Mouse (Mus musculus): ENCODE results near the gene Bag1. TPM values are rescaled to one million over a fixed set of nuclear protein-coding genes. Genes with fewer than 3 reads are reported as not detected.

The Bag1 gene
- total and polyA plus RNA-seq, 2 experiments from 2014 or later, result 116 to 201 TPM

DNA sequence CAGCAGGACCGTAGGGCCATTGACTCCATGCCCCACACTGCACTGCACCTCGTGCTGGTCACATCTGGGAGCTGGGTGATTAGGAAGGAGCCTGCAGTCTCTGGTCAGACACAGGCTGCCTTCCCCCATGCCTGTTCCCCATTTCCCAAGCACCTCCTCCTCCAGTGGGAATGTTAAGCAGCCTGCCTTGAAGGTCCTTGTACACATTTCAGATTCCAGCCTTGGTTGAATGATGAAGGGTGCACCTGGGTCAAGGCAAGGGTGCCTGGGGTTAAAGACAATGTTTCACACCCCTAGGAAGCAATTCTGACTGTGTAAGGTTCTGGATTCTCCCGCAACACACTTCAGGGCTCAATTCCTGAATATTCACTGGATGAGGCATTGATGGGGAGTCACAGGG is 26.8 kb downstream of the Bag1 start:
- Histone ChIP-seq H3K27me3 (ENCODE audit: insufficient read depth, low read length) (no peaks in the 10 kb centered on the region), H3K4me2 (ENCODE audit: low read depth) (no peak overlapping the region), H3K27ac (ENCODE audit: low read depth, low read length) (no peak overlapping the region), H3K9ac (no peak overlapping the region), H3K4me3 (ENCODE audit: low read depth, low read length) (no peak overlapping the region), H3K36me3 (ENCODE audit: insufficient read depth) (no peaks in the 10 kb centered on the region), H3K9me3 (ENCODE audit: low read length) (no peaks in the 10 kb centered on the region), H3K4me1 (ENCODE audit: insufficient read depth) (no peaks in the 10 kb centered on the region)
- DNase-seq (no peak), ATAC-seq (no peak)
- TF ChIP-seq CTCF (IDR thresholded peaks at IDR 0.05; ENCODE audit: low read depth), result no peak
- WGBS, result 73% methylated on average over 3 of the region's 3 CpGs

DNA sequence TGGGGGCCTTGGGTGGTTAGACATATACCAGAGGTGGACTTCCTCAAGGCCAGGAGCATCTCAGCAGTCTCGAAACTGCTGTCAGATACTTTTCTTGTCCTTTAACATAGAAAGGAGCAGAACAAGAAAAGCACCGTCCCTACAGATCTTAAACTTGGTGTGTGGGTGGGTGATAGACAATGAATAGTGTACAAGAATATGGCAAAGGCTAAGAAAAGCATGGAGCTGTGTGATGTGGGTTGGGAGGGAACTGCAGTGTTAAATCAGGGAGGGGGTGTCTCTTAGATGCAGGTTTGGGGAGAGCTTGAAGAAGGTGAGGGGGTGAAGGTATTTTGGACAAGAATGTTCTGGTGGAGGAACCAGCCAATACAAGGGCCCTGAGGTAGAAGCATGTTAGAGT is 27.5 kb downstream of the Bag1 start:
- ATAC-seq (no peak), DNase-seq (no peak)
- 81% methylated on average over 2 of the region's 2 CpGs for WGBS
- no peak for TF ChIP-seq CTCF (IDR thresholded peaks at IDR 0.05; ENCODE audit: low read depth)
- Histone ChIP-seq H3K4me2 (ENCODE audit: low read depth) (no peak overlapping the region), H3K9me3 (ENCODE audit: low read length) (no peaks in the 10 kb centered on the region), H3K4me3 (ENCODE audit: low read depth, low read length) (no peak overlapping the region), H3K9ac (no peak overlapping the region), H3K27ac (ENCODE audit: low read depth, low read length) (no peak overlapping the region), H3K36me3 (ENCODE audit: insufficient read depth) (no peaks in the 10 kb centered on the region), H3K27me3 (ENCODE audit: insufficient read depth, low read length) (no peaks in the 10 kb centered on the region), H3K4me1 (ENCODE audit: insufficient read depth) (no peaks in the 10 kb centered on the region)

DNA sequence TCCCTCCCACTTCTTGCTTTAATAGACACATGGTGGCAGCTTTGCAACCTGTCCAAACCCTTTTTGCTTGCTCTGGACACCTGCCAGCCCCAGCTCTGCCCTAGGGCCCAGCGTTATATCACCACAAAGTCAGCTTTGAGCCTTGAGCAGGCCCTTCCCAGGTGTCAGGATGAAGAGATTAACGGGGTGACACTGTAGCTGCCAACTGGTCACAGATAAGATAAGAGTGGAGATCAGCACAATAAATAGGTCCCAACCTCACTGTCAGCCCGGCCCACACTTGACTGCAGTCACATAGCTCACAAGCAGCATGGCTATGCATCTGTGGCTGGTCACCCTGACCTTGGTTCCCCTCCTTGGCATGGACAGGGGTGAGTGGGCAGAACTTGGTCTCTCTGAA is 28.3 kb downstream of the Bag1 start, which contains the start of gene Spink4:
Spink4 (plus strand) TSS at position 268 of the 400 bp plus-strand sequence.
- no peak within 1 kb of the TSS for H3K4me2 ChIP-seq (ENCODE audit: low read depth)
- H3K27ac ChIP-seq (ENCODE audit: low read depth, low read length), result no peak within 1 kb of the TSS
- H3K9ac ChIP-seq, result no peak within 1 kb of the TSS
- no peak for TF ChIP-seq CTCF (IDR thresholded peaks at IDR 0.05; ENCODE audit: low read depth)
- no peaks in the 10 kb centered on the region for H3K4me1 ChIP-seq (ENCODE audit: insufficient read depth)
- H3K4me3 ChIP-seq (ENCODE audit: low read depth, low read length), result no peak within 1 kb of the TSS
- no peaks in the 10 kb centered on the region for H3K9me3 ChIP-seq (ENCODE audit: low read length)
- H3K27me3 ChIP-seq (ENCODE audit: insufficient read depth, low read length), result no peaks in the 10 kb centered on the region
- no peaks in the 10 kb centered on the region for H3K36me3 ChIP-seq (ENCODE audit: insufficient read depth)
- 63% methylated on average over 3 of the region's 3 CpGs for WGBS
- ATAC-seq, result no peak
- no peak for DNase-seq

- no peak overlapping the region for H3K9ac ChIP-seq
- 94% methylated on average over 7 of the region's 7 CpGs for WGBS
- no peak for ATAC-seq
Measured at GRCm38 (mm10) chr4:40916592-40917155, 31.4 kb downstream of the Bag1 start.

GRCm38 (mm10) chr4:40915947-40916346 is 32.1 kb downstream of the Bag1 start:
- Histone ChIP-seq H3K4me3 (ENCODE audit: low read depth, low read length) (no peak overlapping the region), H3K27me3 (ENCODE audit: insufficient read depth, low read length) (no peaks in the 10 kb centered on the region), H3K4me2 (ENCODE audit: low read depth) (no peak overlapping the region), H3K27ac (ENCODE audit: low read depth, low read length) (no peak overlapping the region), H3K9me3 (ENCODE audit: low read length) (no peaks in the 10 kb centered on the region), H3K36me3 (ENCODE audit: insufficient read depth) (no peaks in the 10 kb centered on the region), H3K4me1 (ENCODE audit: insufficient read depth) (no peaks in the 10 kb centered on the region), H3K9ac (no peak overlapping the region)
- WGBS, result 67% methylated on average over 5 of the region's 5 CpGs
- ATAC-seq, result no peak
- no peak for TF ChIP-seq CTCF (IDR thresholded peaks at IDR 0.05; ENCODE audit: low read depth)
- DNase-seq, result no peak

More at GRCm38 (mm10) chr4:40916592-40917155, 31.4 kb downstream of the Bag1 start:
- H3K36me3 ChIP-seq (ENCODE audit: insufficient read depth), result no peaks in the 10 kb centered on the region
- H3K27me3 ChIP-seq (ENCODE audit: insufficient read depth, low read length), result no peaks in the 10 kb centered on the region
- TF ChIP-seq CTCF (IDR thresholded peaks at IDR 0.05; ENCODE audit: low read depth), result no peak
- DNase-seq, result no peak
- H3K9me3 ChIP-seq (ENCODE audit: low read length), result no peaks in the 10 kb centered on the region
- H3K4me1 ChIP-seq (ENCODE audit: insufficient read depth), result no peaks in the 10 kb centered on the region
- no peak overlapping the region for H3K4me2 ChIP-seq (ENCODE audit: low read depth)
- H3K4me3 ChIP-seq (ENCODE audit: low read depth, low read length), result no peak overlapping the region
- H3K27ac ChIP-seq (ENCODE audit: low read depth, low read length), result no peak overlapping the region

- no peak for TF ChIP-seq CTCF (IDR thresholded peaks at IDR 0.05; ENCODE audit: low read depth)
- Histone ChIP-seq H3K27me3 (ENCODE audit: insufficient read depth, low read length) (no peaks in the 10 kb centered on the region), H3K4me2 (ENCODE audit: low read depth) (no peak overlapping the region), H3K4me3 (ENCODE audit: low read depth, low read length) (no peak overlapping the region), H3K27ac (ENCODE audit: low read depth, low read length) (no peak overlapping the region), H3K4me1 (ENCODE audit: insufficient read depth) (no peaks in the 10 kb centered on the region), H3K36me3 (ENCODE audit: insufficient read depth) (no peaks in the 10 kb centered on the region), H3K9me3 (ENCODE audit: low read length) (no peaks in the 10 kb centered on the region), H3K9ac (no peak overlapping the region)
- no peak for ATAC-seq
- no peak for DNase-seq
Measured at GRCm38 (mm10) chr4:40914287-40914867, 33.7 kb downstream of the Bag1 start.

DNA sequence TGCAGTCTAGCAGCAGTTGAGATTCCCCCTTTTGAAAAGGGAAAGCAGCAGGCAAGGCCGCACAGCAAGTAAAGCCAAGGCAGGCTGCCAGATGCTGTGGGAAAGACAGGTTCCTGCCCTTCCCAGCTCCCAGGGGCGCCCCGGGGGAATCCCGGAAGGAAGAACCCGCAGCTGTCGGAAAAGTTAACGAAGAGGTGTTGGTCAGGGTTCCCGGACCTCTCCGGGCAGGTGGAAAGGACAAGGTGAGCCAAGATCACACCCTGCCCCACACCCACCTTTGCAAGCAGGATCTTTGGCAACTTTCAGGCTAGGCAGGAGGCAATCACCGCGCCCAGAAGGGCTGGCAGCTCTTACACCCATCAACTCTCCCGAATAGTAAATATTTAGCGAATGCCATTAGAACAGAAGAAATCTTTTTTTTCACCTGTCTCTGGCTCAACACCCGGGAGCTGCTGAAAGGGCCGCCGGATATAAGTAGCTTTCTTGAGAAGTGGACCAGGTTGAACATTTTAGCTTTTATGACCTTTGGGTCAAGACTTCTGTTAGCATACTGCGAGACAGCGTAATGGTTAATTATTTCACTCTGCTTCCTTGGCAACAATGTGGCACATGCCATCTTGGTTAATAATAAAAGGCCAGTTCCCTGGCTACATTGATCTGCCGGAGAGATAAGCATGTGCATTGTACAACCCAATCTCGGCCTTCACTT is 39.7 kb downstream of the Bag1 start:
- ATAC-seq, result no peak
- Histone ChIP-seq H3K4me1 (ENCODE audit: insufficient read depth) (no peaks in the 10 kb centered on the region), H3K36me3 (ENCODE audit: insufficient read depth) (no peaks in the 10 kb centered on the region), H3K4me2 (ENCODE audit: low read depth) (no peak overlapping the region), H3K4me3 (ENCODE audit: low read depth, low read length) (no peak overlapping the region), H3K27ac (ENCODE audit: low read depth, low read length) (no peak overlapping the region), H3K9me3 (ENCODE audit: low read length) (no peaks in the 10 kb centered on the region), H3K9ac (no peak overlapping the region), H3K27me3 (ENCODE audit: insufficient read depth, low read length) (no peaks in the 10 kb centered on the region)
- DNase-seq, result no peak
- WGBS, result 39% methylated on average over 20 of the region's 20 CpGs
- TF ChIP-seq CTCF (IDR thresholded peaks at IDR 0.05; ENCODE audit: low read depth), result no peak
